Mouse (Mus musculus) myocyte (in vitro differentiated cells): ENCODE results near the gene Fn3k. TPM values are rescaled to one million over a fixed set of nuclear protein-coding genes. Genes with fewer than 3 reads are reported as not detected.

Experiments used
- H3K27me3 ChIP-seq: one replicate; pipeline ENCODE4 v1.6.1; 2011; ENCODE audit not compliant: control insufficient read depth, insufficient read depth, insufficient read length
- H3K36me3 ChIP-seq: one replicate; pipeline ENCODE4 v1.6.1; 2011; ENCODE audit not compliant: control insufficient read depth, insufficient read depth
- H3K4me2 ChIP-seq: one replicate; pipeline ENCODE4 v1.6.1; 2011; ENCODE audit warnings: low read depth, control low read depth
- H3K4me3 ChIP-seq: one replicate; pipeline ENCODE4 v1.5.1; 2011; ENCODE audit warnings: mild to moderate bottlenecking, control low read depth, moderate library complexity
- H3K79me2 ChIP-seq: one replicate; pipeline ENCODE4 v1.6.1; 2011; ENCODE audit not compliant: control insufficient read depth, insufficient read depth
- H3ac ChIP-seq: one replicate; pipeline ENCODE4 v1.6.1; 2011; ENCODE audit not compliant: control insufficient read depth, insufficient read length
- CEBPB ChIP-seq: IDR thresholded peaks from 2 replicates; pipeline ENCODE4 v1.6.1; 2011; ENCODE audit warnings: mild to moderate bottlenecking, moderate library complexity; ENCODE audit not compliant: poor library complexity, insufficient read depth, severe bottlenecking
- E2F4 ChIP-seq: IDR thresholded peaks from one replicate; pipeline ENCODE4 v1.6.1; 2011; ENCODE audit warnings: mild to moderate bottlenecking, control low read depth, moderate library complexity; ENCODE audit not compliant: insufficient read depth
- MAX ChIP-seq: IDR thresholded peaks from one replicate; pipeline ENCODE4 v1.6.1; 2011; ENCODE audit warnings: low read depth, mild to moderate bottlenecking, control low read depth
- MYOD1 ChIP-seq, 3 experiments: IDR thresholded peaks; one replicate each; pipeline ENCODE4 v1.6.1; 2011; ENCODE audit warnings: control low read depth in 2 of 3, low read depth in 2 of 3, mild to moderate bottlenecking in 2 of 3, moderate library complexity in 1 of 3; ENCODE audit not compliant: insufficient read length in 2 of 3, control insufficient read depth in 1 of 3
- MYOG ChIP-seq, 3 experiments: IDR thresholded peaks; one replicate each; pipeline ENCODE4 v1.6.1; 2011; ENCODE audit warnings: control low read depth in 2 of 3, low read depth in 2 of 3, mild to moderate bottlenecking in 2 of 3; ENCODE audit not compliant: insufficient read length in 2 of 3, control insufficient read depth in 1 of 3, insufficient read depth in 1 of 3
- POLR2A ChIP-seq: IDR thresholded peaks from one replicate; pipeline ENCODE4 v1.6.1; 2011; ENCODE audit warnings: low read depth, mild to moderate bottlenecking, control low read depth, moderate library complexity; ENCODE audit not compliant: insufficient read length
- POLR2AphosphoS2 ChIP-seq: IDR thresholded peaks from one replicate; pipeline ENCODE4 v1.6.1; 2011; ENCODE audit warnings: low read depth, control low read depth; ENCODE audit not compliant: insufficient read length
- REST ChIP-seq: IDR thresholded peaks from one replicate; pipeline ENCODE4 v1.6.1; 2011; ENCODE audit warnings: mild to moderate bottlenecking, control low read depth, moderate library complexity; ENCODE audit not compliant: insufficient read depth, insufficient read length
- SRF ChIP-seq: IDR thresholded peaks from one replicate; pipeline ENCODE4 v1.6.1; 2011; ENCODE audit warnings: low read depth; ENCODE audit not compliant: control insufficient read depth, insufficient read length
- TCF12 ChIP-seq: IDR thresholded peaks from one replicate; pipeline ENCODE4 v1.6.1; 2011; ENCODE audit warnings: mild to moderate bottlenecking, control low read depth; ENCODE audit not compliant: poor library complexity, insufficient read depth, severe bottlenecking
- TCF3 ChIP-seq: IDR thresholded peaks from one replicate; pipeline ENCODE4 v1.6.1; 2011; ENCODE audit warnings: low read depth, control low read depth; ENCODE audit not compliant: insufficient read length
- USF1 ChIP-seq: IDR thresholded peaks from one replicate; pipeline ENCODE4 v1.6.1; 2011; ENCODE audit warnings: low read depth, mild to moderate bottlenecking, control low read depth, moderate library complexity
- polyA plus RNA-seq: library from polyadenylated mRNA; unstranded; fragments of >200 nt; fragmentation: generic; extraction: Trizol; gene quantifications from one replicate; pipeline ENCODE4 v1.2.1, GENCODE M21; 2012; ENCODE audit warnings: missing spikeins

Fn3k gene
- polyA plus RNA-seq, 1 experiment, result 28.9 TPM

DNA sequence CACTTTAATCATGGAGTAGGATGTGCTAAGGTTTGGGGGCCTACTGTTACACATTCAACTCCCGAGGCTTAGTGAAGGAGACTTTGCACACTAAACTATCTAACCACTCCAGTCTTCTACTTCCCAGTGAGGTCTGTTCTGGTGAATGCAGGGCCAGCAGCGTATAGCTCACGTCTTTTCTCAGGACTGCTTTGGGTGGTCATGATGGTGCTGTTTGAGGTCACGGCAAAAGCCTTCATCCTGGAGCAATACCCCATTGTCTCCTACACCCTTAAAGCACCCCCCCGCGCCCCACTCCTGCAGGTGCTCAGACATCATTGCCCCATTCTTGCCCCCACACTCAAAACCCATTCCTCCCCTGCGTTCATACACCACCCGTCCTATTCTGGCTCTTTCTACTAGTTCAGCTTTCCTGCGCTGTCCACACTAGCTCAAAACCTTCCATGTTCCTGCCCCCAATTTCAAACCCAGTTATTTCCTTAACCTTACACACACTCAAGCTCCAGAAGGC is 16.6 kb downstream of the Fn3k start:
- Histone ChIP-seq H3K4me2 (peak overlapping the region; percentile 84), H3K27me3 (no peaks in the 10 kb centered on the region)

DNA sequence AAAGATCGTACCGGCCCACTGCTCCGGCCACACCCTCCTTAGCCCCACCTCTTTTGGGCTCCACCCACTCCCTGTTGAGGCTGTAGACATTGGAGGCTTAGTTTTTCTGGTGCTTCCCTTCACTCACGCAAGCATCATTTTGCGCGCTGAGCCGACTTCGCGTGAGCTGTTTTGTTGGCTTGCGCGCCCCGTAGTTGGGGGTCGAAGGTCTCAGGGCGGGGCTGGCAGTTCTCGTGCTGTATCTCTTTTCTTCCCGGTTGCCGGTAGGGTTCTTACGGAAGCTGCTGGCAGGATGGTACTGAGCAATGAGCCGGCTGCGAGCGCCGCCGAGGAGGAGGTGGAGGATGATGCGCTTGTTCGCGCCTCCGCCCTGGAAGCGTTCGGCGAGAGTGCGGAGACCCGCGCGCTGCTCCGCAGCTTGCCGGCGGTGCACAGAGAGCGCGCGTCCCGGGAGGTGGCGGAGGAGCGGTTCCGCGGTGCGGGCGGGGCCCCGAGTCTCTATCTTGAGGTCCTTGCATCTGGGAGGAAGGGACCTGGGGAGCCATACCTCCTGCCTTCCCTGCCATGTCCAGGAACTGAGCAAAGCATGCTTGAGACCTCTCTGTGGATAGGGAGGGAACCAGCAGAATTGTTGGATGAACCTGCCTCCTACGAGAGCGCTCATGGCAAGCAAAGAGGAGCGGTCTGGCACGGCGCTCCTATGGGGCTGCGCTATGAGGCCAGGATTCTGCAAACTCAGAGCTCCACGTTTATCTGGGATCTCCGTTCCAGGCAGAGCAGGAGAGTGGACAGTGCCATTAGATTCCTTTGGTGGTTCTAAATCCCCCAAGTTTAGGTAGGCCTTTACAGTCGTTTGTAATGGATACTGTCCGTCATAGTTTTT is 17.3 kb downstream of the Fn3k start, which contains the start of gene Tbcd:
Tbcd (plus strand) TSS at position 197 of the 883 bp plus-strand sequence.
- H3K36me3 ChIP-seq, result peaks cover 7% of the 10 kb centered on the region
- H3K79me2 ChIP-seq, result peaks cover 18% of the 10 kb centered on the region
- H3ac ChIP-seq, result peak within 1 kb of the TSS; percentile 52
- H3K4me3 ChIP-seq, result peak within 1 kb of the TSS; percentile 84
- TF ChIP-seq SRF, result peak; percentile 25
- peak; percentile 68 for TF ChIP-seq POLR2A
- TF ChIP-seq MYOG (IDR thresholded peaks at IDR 0.05; ENCODE audit: control insufficient read depth in 1 of 3, insufficient read depth in 1 of 3, insufficient read length in 2 of 3, low read depth in 2 of 3), result no peak
- TF ChIP-seq POLR2AphosphoS2, result peak; percentile 70
- H3K27me3 ChIP-seq, result no peaks in the 10 kb centered on the region
- peak within 1 kb of the TSS; percentile 84 for H3K4me2 ChIP-seq

More for the DNA sequence above, 16.6 kb downstream of the Fn3k start:
- no peak for TF ChIP-seq REST
- H3K79me2 ChIP-seq, result peaks cover 18% of the 10 kb centered on the region
- H3K4me3 ChIP-seq, result peak overlapping the region; percentile 84
- H3K36me3 ChIP-seq, result peaks cover 2% of the 10 kb centered on the region
- H3ac ChIP-seq, result no peak overlapping the region

GRCm38 (mm10) chr11:121457874-121458273 is 23.2 kb downstream of the Fn3k start:
- H3K36me3 ChIP-seq, result peaks cover 56% of the 10 kb centered on the region
- TF ChIP-seq REST, result no peak
- TF ChIP-seq POLR2A, result no peak
- no peak for TF ChIP-seq MAX
- TF ChIP-seq CEBPB, result no peak
- TF ChIP-seq TCF3, result no peak
- TF ChIP-seq E2F4, result no peak
- TF ChIP-seq MYOG (IDR thresholded peaks at IDR 0.05; ENCODE audit: control insufficient read depth in 1 of 3, insufficient read depth in 1 of 3, insufficient read length in 2 of 3, low read depth in 2 of 3), result no peak
- no peak for TF ChIP-seq USF1
- no peak for TF ChIP-seq MYOD1 (IDR thresholded peaks at IDR 0.05; ENCODE audit: control insufficient read depth in 1 of 3, insufficient read length in 2 of 3, low read depth in 2 of 3)

GRCm38 (mm10) chr11:121467408-121467807 is 32.7 kb downstream of the Fn3k start:
- no peaks in the 10 kb centered on the region for H3K79me2 ChIP-seq
- no peak overlapping the region for H3K4me3 ChIP-seq
- peaks cover 40% of the 10 kb centered on the region for H3K36me3 ChIP-seq
- TF ChIP-seq REST (no peak), POLR2AphosphoS2 (no peak), MYOD1 (IDR thresholded peaks at IDR 0.05; ENCODE audit: control insufficient read depth in 1 of 3, insufficient read length in 2 of 3, low read depth in 2 of 3) (no peak), POLR2A (no peak), SRF (no peak), TCF3 (no peak), CEBPB (no peak), MAX (no peak), MYOG (IDR thresholded peaks at IDR 0.05; ENCODE audit: control insufficient read depth in 1 of 3, insufficient read depth in 1 of 3, insufficient read length in 2 of 3, low read depth in 2 of 3) (no peak), USF1 (no peak), E2F4 (no peak), TCF12 (no peak)
- no peaks in the 10 kb centered on the region for H3K27me3 ChIP-seq
- H3ac ChIP-seq, result no peak overlapping the region
- H3K4me2 ChIP-seq, result no peak overlapping the region

More at GRCm38 (mm10) chr11:121457874-121458273, 23.2 kb downstream of the Fn3k start:
- Histone ChIP-seq H3K79me2 (peaks cover 13% of the 10 kb centered on the region), H3K27me3 (no peaks in the 10 kb centered on the region), H3K4me2 (no peak overlapping the region), H3ac (no peak overlapping the region), H3K4me3 (no peak overlapping the region)

DNA sequence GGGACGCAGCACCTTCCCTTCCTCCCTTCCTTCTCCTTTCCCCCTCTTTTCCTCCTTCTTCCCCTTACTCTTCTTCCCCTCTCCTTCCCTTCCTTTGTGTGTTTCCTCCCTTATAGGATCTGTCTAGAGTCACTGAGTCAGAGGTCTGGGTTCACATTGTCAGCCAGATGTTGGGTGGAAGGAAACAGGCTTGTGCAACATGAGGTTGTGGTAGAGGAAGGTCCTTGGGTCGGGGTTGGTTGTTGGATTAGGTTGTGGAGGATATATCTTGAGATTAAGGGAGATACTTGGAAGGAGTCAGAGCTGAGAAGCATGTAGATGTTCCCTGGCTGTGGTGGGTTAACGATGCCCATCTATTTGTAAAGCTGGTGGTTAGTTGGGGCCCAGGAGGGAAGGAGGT is 40.1 kb downstream of the Fn3k start:
- Histone ChIP-seq H3K36me3 (peaks cover 9% of the 10 kb centered on the region), H3K79me2 (no peaks in the 10 kb centered on the region), H3K27me3 (no peaks in the 10 kb centered on the region), H3K4me2 (no peak overlapping the region), H3K4me3 (no peak overlapping the region), H3ac (no peak overlapping the region)
- TF ChIP-seq TCF12, result no peak
- no peak for TF ChIP-seq POLR2AphosphoS2
- no peak for TF ChIP-seq POLR2A
- TF ChIP-seq USF1, result no peak
- TF ChIP-seq MAX, result no peak
- no peak for TF ChIP-seq MYOG (IDR thresholded peaks at IDR 0.05; ENCODE audit: control insufficient read depth in 1 of 3, insufficient read depth in 1 of 3, insufficient read length in 2 of 3, low read depth in 2 of 3)
- no peak for TF ChIP-seq SRF
- TF ChIP-seq E2F4, result no peak
- no peak for TF ChIP-seq CEBPB
- TF ChIP-seq REST, result no peak
- no peak for TF ChIP-seq TCF3
- TF ChIP-seq MYOD1 (IDR thresholded peaks at IDR 0.05; ENCODE audit: control insufficient read depth in 1 of 3, insufficient read length in 2 of 3, low read depth in 2 of 3), result no peak
